Mouse (Mus musculus) liver, embryonic 14.5 days (tissue): ENCODE results near the gene Gm20422. TPM values are rescaled to one million over a fixed set of nuclear protein-coding genes. Genes with fewer than 3 reads are reported as not detected.

Experiments used
- ATAC-seq: fragments of 200-750 bp; cut with Nextera tagmentation; 2 replicates; pipeline ENCODE4 v1.8.0; 2017; ENCODE audit warnings: moderate number of reproducible peaks, mild to moderate bottlenecking, moderate library complexity; ENCODE audit not compliant: insufficient read depth
- DNase-seq, 3 experiments: peaks; one replicate each; pipeline ENCODE4 v3.0.0-alpha.2; 2012 to 2013; ENCODE audit warnings: low read depth in 3 of 3, low spot score in 3 of 3
- H3K27ac ChIP-seq: fragments of 300-500 bp; sonication (generic); 2 replicates; pipeline ENCODE4 v1.5.1; 2014; ENCODE audit warnings: moderate library complexity, mild to moderate bottlenecking, control low read depth, inconsistent platforms
- H3K27me3 ChIP-seq: fragments of 300-500 bp; sonication (generic); 2 replicates; pipeline ENCODE4 v1.6.1; 2014; ENCODE audit warnings: mild to moderate bottlenecking, low read length, moderate library complexity; ENCODE audit not compliant: control insufficient read depth, insufficient read depth
- H3K36me3 ChIP-seq: fragments of 300-500 bp; sonication (generic); replicated peaks from 2 replicates; pipeline ENCODE4 v1.6.1; 2014; ENCODE audit warnings: low read depth; ENCODE audit not compliant: control insufficient read depth, insufficient read depth
- H3K4me1 ChIP-seq, 2 experiments: fragments of 200-500 bp in 1 of 2; fragments of 300-500 bp in 1 of 2; sonication (generic) in 1 of 2; replicated peaks; 2 replicates each; pipeline ENCODE4 v1.6.1; 2012 to 2014; ENCODE audit warnings: antibody characterized with exemption in 1 of 2, inconsistent platforms in 1 of 2, low read length in 1 of 2; ENCODE audit not compliant: control insufficient read depth in 2 of 2, insufficient read depth in 2 of 2
- H3K4me2 ChIP-seq: fragments of 300-500 bp; sonication (generic); 2 replicates; pipeline ENCODE4 v1.6.1; 2014; ENCODE audit warnings: low read depth, mild to moderate bottlenecking, control low read depth, moderate library complexity
- H3K4me3 ChIP-seq, 2 experiments: fragments of 200-500 bp in 1 of 2; fragments of 300-500 bp in 1 of 2; sonication (generic) in 1 of 2; 2 replicates each; pipeline ENCODE4 v1.5.1; 2012 to 2014; ENCODE audit warnings: low read depth in 2 of 2, low read length in 2 of 2, mild to moderate bottlenecking in 2 of 2, control low read depth in 1 of 2, inconsistent platforms in 1 of 2, moderate library complexity in 1 of 2; ENCODE audit not compliant: insufficient read depth in 1 of 2
- H3K9ac ChIP-seq: fragments of 300-500 bp; sonication (generic); replicated peaks from 2 replicates; pipeline ENCODE4 v1.6.1; 2014; ENCODE audit warnings: mild to moderate bottlenecking, control low read depth, moderate library complexity
- H3K9me3 ChIP-seq: fragments of 300-500 bp; sonication (generic); 2 replicates; pipeline ENCODE4 v1.6.1; 2016; ENCODE audit warnings: low read length, mixed read lengths; ENCODE audit not compliant: control insufficient read depth
- CTCF ChIP-seq: IDR thresholded peaks from 2 replicates; pipeline ENCODE4 v1.5.1; 2016; ENCODE audit warnings: antibody characterized with exemption, low read depth, control low read depth
- EP300 ChIP-seq: IDR thresholded peaks from 2 replicates; pipeline ENCODE4 v1.6.1; 2016; ENCODE audit warnings: antibody characterized with exemption, low read depth
- WGBS: fragments of 180-500 bp; shearing (Covaris S2); extraction: QIAGEN DNeasy Blood & Tissue Kit; methylation state at CpG from one replicate; pipeline ENCODE4 v1.1.7; 2014; ENCODE audit not compliant: insufficient replicate concordance; 5-methylcytosine and 5-hydroxymethylcytosine counted together
- polyA plus RNA-seq, 2 experiments: library from polyadenylated mRNA; depleted of rRNA in 1 of 2; stranded (reverse) in 1 of 2; unstranded in 1 of 2; fragments of >200 nt; fragmentation: Nextera tagmentation in 1 of 2; extraction: Ambion mirVana in 1 of 2; gene quantifications; 2 replicates each; pipeline versions ENCODE4 v1.2.1 to v1.2.3; 2012 to 2014

Gm20422 gene
- polyA plus RNA-seq, 2 experiments: 0.32 to 1.0 TPM

- H3K27ac ChIP-seq: no peak overlapping the region
- H3K27me3 ChIP-seq: no peaks in the 10 kb centered on the region
- no peak overlapping the region for H3K9ac ChIP-seq
- TF ChIP-seq EP300 (no peak), CTCF (no peak)
- 87% methylated on average over 6 of the region's 6 CpGs for WGBS
- no peak overlapping the region for H3K4me3 ChIP-seq
- peaks cover 58% of the 10 kb centered on the region for H3K36me3 ChIP-seq
- H3K9me3 ChIP-seq: no peaks in the 10 kb centered on the region
- no peak for DNase-seq
- H3K4me2 ChIP-seq: no peak overlapping the region
- no peak for ATAC-seq
- H3K4me1 ChIP-seq: peaks cover 11% of the 10 kb centered on the region in 2 experiments
Observed at GRCm38 (mm10) chr8:69794901-69795300, 20.2 kb upstream of the Gm20422 start.

- Histone ChIP-seq H3K27me3 (no peaks in the 10 kb centered on the region), H3K4me1 (peaks cover 16 to 19% of the 10 kb centered on the region in 2 experiments), H3K4me3 (no peak overlapping the region), H3K9ac (no peak overlapping the region), H3K27ac (no peak overlapping the region), H3K4me2 (no peak overlapping the region), H3K9me3 (no peaks in the 10 kb centered on the region), H3K36me3 (peaks cover 51% of the 10 kb centered on the region)
- TF ChIP-seq EP300: no peak
- WGBS: 90% methylated on average over 3 of the region's 3 CpGs
- no peak for DNase-seq
- ATAC-seq: no peak
Observed at GRCm38 (mm10) chr8:69794096-69794495, 19.4 kb upstream of the Gm20422 start.

- Histone ChIP-seq H3K4me3 (no peak overlapping the region), H3K4me2 (no peak overlapping the region), H3K4me1 (peaks cover 16 to 21% of the 10 kb centered on the region in 2 experiments), H3K9ac (no peak overlapping the region), H3K9me3 (no peaks in the 10 kb centered on the region), H3K27ac (no peak overlapping the region), H3K36me3 (peaks cover 47% of the 10 kb centered on the region), H3K27me3 (no peaks in the 10 kb centered on the region)
- no peak for TF ChIP-seq EP300
- no peak for TF ChIP-seq CTCF
- 88% methylated on average over 4 of the region's 4 CpGs for WGBS
- DNase-seq (no peak), ATAC-seq (no peak)
Observed at GRCm38 (mm10) chr8:69793666-69794065, 19.0 kb upstream of the Gm20422 start.

- Histone ChIP-seq H3K9me3 (no peaks in the 10 kb centered on the region), H3K36me3 (peaks cover 27% of the 10 kb centered on the region), H3K9ac (peak overlapping the region; percentile 89), H3K4me3 (peak overlapping the region; percentile 93 to 98), H3K4me2 (peak overlapping the region; percentile 77), H3K27ac (peak overlapping the region; percentile 53), H3K27me3 (no peaks in the 10 kb centered on the region), H3K4me1 (peaks cover 16 to 21% of the 10 kb centered on the region in 2 experiments)
- DNase-seq: peak in 1 of 3 experiments; percentile 39
- peak; percentile 68 for ATAC-seq
- TF ChIP-seq EP300 (no peak), CTCF (0 out of 2 replicates have a peak, but pooled peaks have one; percentile 8)
- under 1% methylated on average over 41 of the region's 48 CpGs for WGBS
Observed at GRCm38 (mm10) chr8:69791415-69792068, 16.9 kb upstream of the Gm20422 start.

- DNase-seq (peak; percentile 79 to 85 (median 82)), ATAC-seq (peak; percentile 94)
- WGBS: under 1% methylated on average over 38 of the region's 38 CpGs
- H3K27me3 ChIP-seq: no peaks in the 10 kb centered on the region
- peak within 1 kb of the TSS; percentile 84 for H3K4me2 ChIP-seq
- peaks cover 16 to 21% of the 10 kb centered on the region in 2 experiments for H3K4me1 ChIP-seq
- H3K36me3 ChIP-seq: peaks cover 22% of the 10 kb centered on the region
- H3K9me3 ChIP-seq: no peaks in the 10 kb centered on the region
- TF ChIP-seq EP300: no peak
- TF ChIP-seq CTCF: 0 out of 2 replicates have a peak, but pooled peaks have one; percentile 5
- H3K4me3 ChIP-seq: peak within 1 kb of the TSS; percentile 93 to 98
- peak within 1 kb of the TSS; percentile 96 for H3K27ac ChIP-seq
- peak within 1 kb of the TSS; percentile 89 for H3K9ac ChIP-seq
Observed at GRCm38 (mm10) chr8:69790773-69791367, 16.2 kb upstream of the Gm20422 start, which contains the start of the genes Atp13a1 and Zfp866. TSS of gene Atp13a1 (plus strand) at chr8:69791163. TSS of gene Zfp866 (minus strand) at chr8:69791178.
